In genomic region chr7:45920583-45921241, GRCm38 (mm10) we compare ENCODE assay signal across 8 mouse cellular contexts. TPM values are rescaled to one million over a fixed set of nuclear protein-coding genes. Genes with fewer than 3 reads are reported as not detected.
DNase-seq lines count a peak whose midpoint lies in the region; ATAC-seq and TF ChIP-seq lines count a peak whose summit lies in the region.

No protein-coding gene starts in this region.

- WGBS in kidney, embryonic 15.5 days: 23% methylated on average over 9 of the region's 9 CpGs
- 26% methylated on average over 9 of the region's 9 CpGs for WGBS in embryonic facial prominence, embryonic 13.5 days

- in situ Hi-C loops in CH12.LX (cut with MboI; ENCODE audit: low pct_ligation_motif_present, low pct_unique_long_range_greater_than_20kb, low sequenced_read_pairs): loop anchor here (10.0 kb wide), 1 partner anchor 186 kb away; no protein-coding TSS in a partner anchor

- dilution Hi-C loops in CH12.LX (cut with MboI; ENCODE audit: extremely low pct_ligation_motif_present, extremely low pct_unique_long_range_greater_than_20kb, low sequenced_read_pairs): no loop called here

- H3K79me2 ChIP-seq in CH12.LX (replicated peaks; ENCODE audit: control insufficient read depth, extremely low read depth, insufficient read depth, poor library complexity, severe bottlenecking): no peaks in the 10 kb centered on the region

- peak overlapping the region; percentile 43 for H3K9ac ChIP-seq in kidney, embryonic 15.5 days
- no peak overlapping the region for H3K9ac ChIP-seq in CH12.LX (ENCODE audit: insufficient read depth, low read depth)
- H3K9ac ChIP-seq in embryonic facial prominence, embryonic 13.5 days: peak overlapping the region; percentile 78

- no peak for ATAC-seq in kidney, embryonic 15.5 days (replicated peaks; ENCODE audit: low FRiP score)
- ATAC-seq in embryonic facial prominence, embryonic 13.5 days (ENCODE audit: insufficient number of reproducible peaks, insufficient read depth, low FRiP score, low TSS enrichment, low read depth): no peak

- TF ChIP-seq CTCF in CH12.LX (conservative IDR thresholded peaks at IDR 0.05 in 1 of 2, IDR thresholded peaks at IDR 0.05 in 1 of 2; ENCODE audit: low read depth in 2 of 2, low read length in 2 of 2): no peak

- peaks cover 83% of the 10 kb centered on the region for H3K4me1 ChIP-seq in kidney, embryonic 15.5 days
- peaks cover 2 to 68% of the 10 kb centered on the region in 2 experiments; a peak in 3 of 4 replicates for H3K4me1 ChIP-seq in CH12.LX (ENCODE audit: control insufficient read depth in 1 of 2, insufficient read depth in 2 of 2)
- H3K4me1 ChIP-seq in embryonic facial prominence, embryonic 13.5 days: peaks cover 75% of the 10 kb centered on the region

- no peaks in the 10 kb centered on the region for H3K36me3 ChIP-seq in kidney, embryonic 15.5 days
- H3K36me3 ChIP-seq in CH12.LX (replicated peaks in 1 of 2; ENCODE audit: control insufficient read depth in 1 of 2, insufficient read depth in 1 of 2, low read length in 1 of 2): peaks cover 0 to 30% of the 10 kb centered on the region in 2 experiments
- peaks cover 11% of the 10 kb centered on the region for H3K36me3 ChIP-seq in embryonic facial prominence, embryonic 13.5 days

- TF ChIP-seq POLR2A in CH12.LX (IDR thresholded peaks at IDR 0.05; ENCODE audit: low read depth, low read length): no peak

- H3K4me2 ChIP-seq in kidney, embryonic 15.5 days: peak overlapping the region; percentile 57
- H3K4me2 ChIP-seq in CH12.LX (ENCODE audit: insufficient read depth, low read depth, poor library complexity, severe bottlenecking): peak overlapping the region; percentile 4; the same call in 1 of the 2 replicates
- peak overlapping the region; percentile 76 for H3K4me2 ChIP-seq in embryonic facial prominence, embryonic 13.5 days

- no peaks in the 10 kb centered on the region for H3K9me3 ChIP-seq in kidney, embryonic 15.5 days (replicated peaks)
- peaks cover 15% of the 10 kb centered on the region for H3K9me3 ChIP-seq in CH12.LX (replicated peaks; ENCODE audit: low read length)
- peaks cover 7% of the 10 kb centered on the region; the same call in 1 of the 2 replicates for H3K9me3 ChIP-seq in embryonic facial prominence, embryonic 13.5 days

- H3K27me3 ChIP-seq in kidney, embryonic 15.5 days: no peaks in the 10 kb centered on the region
- H3K27me3 ChIP-seq in CH12.LX (replicated peaks): no peaks in the 10 kb centered on the region
- no peaks in the 10 kb centered on the region for H3K27me3 ChIP-seq in embryonic facial prominence, embryonic 13.5 days

- peak overlapping the region; percentile 98 for H3K27ac ChIP-seq in kidney, embryonic 15.5 days
- no peak overlapping the region for H3K27ac ChIP-seq in CH12.LX (ENCODE audit: insufficient read depth, low read depth)
- H3K27ac ChIP-seq in embryonic facial prominence, embryonic 13.5 days: peak overlapping the region; percentile 93

- no peak for DNase-seq in kidney, adult 9 months
- DNase-seq in CH12.LX (ENCODE audit: extremely low read depth): no peak
- peak; percentile 69 for DNase-seq in induced T-regulatory cell, adult 2 months (ENCODE audit: low read depth)
- peak; percentile 33 to 42 for DNase-seq in natural killer cell, adult 2 months (ENCODE audit: low spot score in 2 of 2)
- no peak for DNase-seq in layer of hippocampus, adult 18-20 months (ENCODE audit: low spot score in 2 of 2)
- no peak for DNase-seq in testis, postnatal 14 days (ENCODE audit: low spot score)

- no peak for TF ChIP-seq EP300 in CH12.LX (IDR thresholded peaks at IDR 0.05; ENCODE audit: low read length)

- no peak for TF ChIP-seq RAD21 in CH12.LX (IDR thresholded peaks at IDR 0.05; ENCODE audit: low read depth, low read length)

- H3K4me3 ChIP-seq in kidney, embryonic 15.5 days (replicated peaks): peak overlapping the region; percentile 47
- peak overlapping the region; percentile 30 to 64 (median 59) for H3K4me3 ChIP-seq in CH12.LX (replicated peaks in 1 of 3; ENCODE audit: low read depth in 2 of 3, low read length in 2 of 3, poor library complexity in 1 of 3)
- peak overlapping the region; percentile 55 for H3K4me3 ChIP-seq in embryonic facial prominence, embryonic 13.5 days

TF ChIP-seq in CH12.LX, 34 proteins besides CTCF, POLR2A, EP300 and RAD21:
- TF ChIP-seq POLR2AphosphoS2 (IDR thresholded peaks at IDR 0.05; ENCODE audit: low read depth, low read length) (no peak), ETS1 (conservative IDR thresholded peaks at IDR 0.05; ENCODE audit: low read depth, low read length) (no peak), MEF2A (IDR thresholded peaks at IDR 0.05; ENCODE audit: borderline replicate concordance, low read depth, low read length) (no peak), MYC (IDR thresholded peaks at IDR 0.05; ENCODE audit: low read depth, low read length) (no peak), TBP (conservative IDR thresholded peaks at IDR 0.05; ENCODE audit: low read depth, low read length) (no peak), ZKSCAN1 (IDR thresholded peaks at IDR 0.05; ENCODE audit: borderline replicate concordance, low read depth, low read length) (no peak), PAX5 (IDR thresholded peaks at IDR 0.05; ENCODE audit: low read length) (no peak), ZNF384 (IDR thresholded peaks at IDR 0.05; ENCODE audit: low read depth, low read length) (no peak), GABPA (IDR thresholded peaks at IDR 0.05; ENCODE audit: insufficient replicate concordance, low read depth, low read length) (no peak), ELF1 (IDR thresholded peaks at IDR 0.05; ENCODE audit: low read depth, low read length) (no peak), IRF4 (IDR thresholded peaks at IDR 0.05; ENCODE audit: low read depth, low read length) (no peak), JUND (conservative IDR thresholded peaks at IDR 0.05; ENCODE audit: low read depth, low read length) (no peak), SIN3A (IDR thresholded peaks at IDR 0.05; ENCODE audit: low read length) (no peak), JUN (IDR thresholded peaks at IDR 0.05; ENCODE audit: insufficient read depth, low read depth, low read length) (no peak), SMC3 (IDR thresholded peaks at IDR 0.05; ENCODE audit: low read depth, low read length) (no peak), MXI1 (IDR thresholded peaks at IDR 0.05; ENCODE audit: low read depth, low read length) (no peak)

RNA-seq across cellular contexts. Expression of gene Emp3, which starts 0.5 kb away (rescaled TPM):
- 164 and 194 TPM in 2 replicates for polyA plus RNA-seq in kidney, embryonic 15.5 days (2015; fragmentation: Nextera tagmentation; extraction: Ambion mirVana)
- total RNA-seq in CH12.LX (2012; rRNA removed) (18.8 and 24.7 TPM in 2 replicates), CH12.LX (2014; rRNA removed) (49.7 and 56.6 TPM in 2 replicates)
- 125 and 135 TPM in 2 replicates for polyA plus RNA-seq in CH12.LX (2012; ENCODE audit: insufficient read length, low read depth)
- 199 and 213 TPM in 2 replicates for polyA plus RNA-seq in embryonic facial prominence, embryonic 13.5 days (2015; fragmentation: Nextera tagmentation; extraction: Ambion mirVana)
- total RNA-seq in layer of hippocampus, adult 18-20 months (2021): 1 to 10 TPM; 2.1 to 2.3 TPM

RNA-seq across cellular contexts. Expression of gene Ccdc114, which starts 3.2 kb away (rescaled TPM):
- polyA plus RNA-seq in kidney, embryonic 15.5 days (2015; fragmentation: Nextera tagmentation; extraction: Ambion mirVana): 10.8 and 12.2 TPM in 2 replicates
- not detected in 2 replicates for total RNA-seq in CH12.LX (2012; rRNA removed)
- not detected in 2 replicates for total RNA-seq in CH12.LX (2014; rRNA removed)
- 0.11 TPM in 1 of 2 replicates, not detected in the other for polyA plus RNA-seq in CH12.LX (2012; ENCODE audit: insufficient read length, low read depth)
- 2.4 and 3.2 TPM in 2 replicates for polyA plus RNA-seq in embryonic facial prominence, embryonic 13.5 days (2015; fragmentation: Nextera tagmentation; extraction: Ambion mirVana)
- total RNA-seq in layer of hippocampus, adult 18-20 months (2021): 1 to 10 TPM; 4.1 to 4.2 TPM

RNA-seq across cellular contexts. Expression of gene Tmem143, which starts 24.0 kb away (rescaled TPM):
- polyA plus RNA-seq in kidney, embryonic 15.5 days (2015; fragmentation: Nextera tagmentation; extraction: Ambion mirVana): 6.2 and 6.5 TPM in 2 replicates
- total RNA-seq in CH12.LX (2012; rRNA removed) (9.4 and 14.6 TPM in 2 replicates), CH12.LX (2014; rRNA removed) (12.8 and 14.2 TPM in 2 replicates)
- polyA plus RNA-seq in CH12.LX (2012; ENCODE audit: insufficient read length, low read depth): 7.2 and 8.8 TPM in 2 replicates
- 7.1 and 7.2 TPM in 2 replicates for polyA plus RNA-seq in embryonic facial prominence, embryonic 13.5 days (2015; fragmentation: Nextera tagmentation; extraction: Ambion mirVana)
- total RNA-seq in layer of hippocampus, adult 18-20 months (2021): 10 to 100 TPM; 21.8 to 22.4 TPM

RNA-seq across cellular contexts. Expression of gene Syngr4, which starts 24.2 kb away (rescaled TPM):
- 0.93 and 1.1 TPM in 2 replicates for polyA plus RNA-seq in kidney, embryonic 15.5 days (2015; fragmentation: Nextera tagmentation; extraction: Ambion mirVana)
- not detected in 2 replicates for total RNA-seq in CH12.LX (2012; rRNA removed)
- total RNA-seq in CH12.LX (2014; rRNA removed): not detected in 2 replicates
- polyA plus RNA-seq in CH12.LX (2012; ENCODE audit: insufficient read length, low read depth): not detected in 2 replicates
- polyA plus RNA-seq in embryonic facial prominence, embryonic 13.5 days (2015; fragmentation: Nextera tagmentation; extraction: Ambion mirVana): 0.41 TPM in 1 of 2 replicates, not detected in the other
- total RNA-seq in layer of hippocampus, adult 18-20 months (2021): not detected

RNA-seq across cellular contexts. Expression of gene Grin2d, which starts 42.5 kb away (rescaled TPM):
- polyA plus RNA-seq in kidney, embryonic 15.5 days (2015; fragmentation: Nextera tagmentation; extraction: Ambion mirVana): 0.42 and 0.47 TPM in 2 replicates
- total RNA-seq in CH12.LX (2012; rRNA removed): 0.04 TPM in 1 of 2 replicates, not detected in the other
- not detected in 2 replicates for total RNA-seq in CH12.LX (2014; rRNA removed)
- polyA plus RNA-seq in CH12.LX (2012; ENCODE audit: insufficient read length, low read depth): 0.07 TPM in 1 of 2 replicates, not detected in the other
- 0.56 and 0.72 TPM in 2 replicates for polyA plus RNA-seq in embryonic facial prominence, embryonic 13.5 days (2015; fragmentation: Nextera tagmentation; extraction: Ambion mirVana)
- total RNA-seq in layer of hippocampus, adult 18-20 months (2021): 10 to 100 TPM; 10.6 to 10.7 TPM

Comparison
In these comparisons a context has a peak if more than half of its experiments do, and no peak if none do; other contexts are left out.
1. H3K4me2 ChIP-seq: peak in every context shown above with its lines; median percentile 76 in embryonic facial prominence, embryonic 13.5 days; 57 in kidney, embryonic 15.5 days; 4 in CH12.LX.
2. DNase-seq: peak in induced T-regulatory cell, adult 2 months (single experiment) and natural killer cell, adult 2 months (2 of 2); none in kidney, adult 9 months (single experiment), CH12.LX (single experiment), layer of hippocampus, adult 18-20 months (0 of 2) and testis, postnatal 14 days (single experiment).
3. Peak in every context shown above with its lines, with median percentiles within 50 percentile points of each other: H3K4me3 ChIP-seq.